Mouse (Mus musculus) hematopoietic multipotent progenitor cell, adult 10-12 weeks (in vitro differentiated cells): ENCODE measurements around the gene Hpse. TPM values are rescaled to one million over a fixed set of nuclear protein-coding genes. Genes with fewer than 3 reads are reported as not detected.

Experiments
- polyA plus RNA-seq: library from polyadenylated mRNA; stranded (reverse); fragments of >175 nt; gene quantifications from 2 replicates; pipeline ENCODE4 v1.2.3, GENCODE M21; 2012; ENCODE audit warnings: low replicate concordance

Gene Hpse
- polyA plus RNA-seq: 13.8 and 54.5 TPM in 2 replicates

DNA sequence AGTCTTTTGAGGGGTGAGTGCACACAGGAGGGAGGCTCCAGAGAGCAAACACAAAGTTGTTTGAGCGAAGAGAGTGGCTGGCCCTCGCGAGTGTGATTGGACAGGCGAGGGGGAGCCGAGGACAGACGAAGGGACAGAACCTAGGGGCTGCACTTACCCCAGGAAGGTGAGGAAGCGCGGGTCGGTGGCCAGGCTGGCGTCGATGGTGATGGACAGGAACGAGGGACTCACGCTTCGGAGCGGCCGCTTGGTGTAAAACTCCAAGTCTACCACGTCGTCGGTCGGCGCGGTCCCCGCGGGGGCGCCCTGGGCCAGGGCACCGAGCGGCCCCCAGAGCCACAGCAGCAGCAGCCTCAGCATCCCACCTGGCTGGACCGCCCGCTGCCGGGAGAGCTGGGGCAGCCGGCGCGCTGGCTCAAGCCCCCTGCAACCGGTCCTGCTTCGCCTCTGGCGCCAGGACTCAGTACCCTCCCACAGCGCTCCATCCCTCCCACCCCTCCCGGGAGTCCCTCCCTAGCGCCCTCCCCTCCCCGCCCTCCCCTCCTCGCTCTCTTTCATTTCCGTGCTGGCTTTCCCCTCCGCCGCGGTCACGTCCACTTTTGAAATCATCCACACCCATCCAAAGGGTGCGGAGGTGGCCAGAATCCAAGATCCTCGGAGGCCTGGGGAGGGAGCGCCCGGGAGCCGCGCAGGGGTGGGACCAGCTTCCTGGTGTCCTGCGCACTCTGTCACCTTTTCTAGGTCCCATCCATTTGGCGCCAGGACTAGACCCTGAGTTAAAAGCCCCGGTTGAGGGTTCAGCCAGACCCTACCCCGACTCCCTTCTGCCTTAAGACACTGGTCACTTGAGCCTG lies at the start of gene Hpse:
Gene Hpse, minus strand, starts transcription at position 482 of the 854 bp plus-strand sequence.

GRCm38 (mm10) chr5:100674711-100675376 lies 44.7 kb downstream of the Hpse start, which contains the start of gene Coq2:
TSS of gene Coq2 (minus strand) at chr5:100675140.

Other genes starting within 250 kb of the Hpse start
- 2.6 TPM in 2 replicates for gene Lin54, start 219.1 kb downstream of the Hpse start, polyA plus RNA-seq
- 2.9 and 15.6 TPM in 2 replicates for gene Cops4, start 201.4 kb downstream of the Hpse start, polyA plus RNA-seq
- gene Plac8, start 147.5 kb downstream of the Hpse start, polyA plus RNA-seq: 17.3 and 21.0 TPM in 2 replicates
- gene Coq2, start 44.6 kb downstream of the Hpse start, polyA plus RNA-seq: 42.3 and 87.3 TPM in 2 replicates
- 12.8 and 22.5 TPM in 2 replicates for gene Helq, start 78.9 kb upstream of the Hpse start, polyA plus RNA-seq
- gene Mrps18c, start 78.9 kb upstream of the Hpse start, polyA plus RNA-seq: 1.5 and 9.7 TPM in 2 replicates
- 4.3 and 9.1 TPM in 2 replicates for gene Abraxas1, start 101.2 kb upstream of the Hpse start, polyA plus RNA-seq
- 1.0 and 2.7 TPM in 2 replicates for gene Gpat3, start 126.0 kb upstream of the Hpse start, polyA plus RNA-seq